Mouse (Mus musculus) adipocyte (in vitro differentiated cells): ENCODE measurements at regions not wholly inside any gene's neighbourhood (a gene's known extent, or its start where the extent isn't known, plus 50 kb on each side); places are given as distances from the start of the nearest gene placed in this dataset.

Source experiments
- DNase-seq: peaks from one replicate; pipeline ENCODE4 v3.0.0-alpha.2; 2016; ENCODE audit warnings: low spot score

GRCm38 (mm10) chr1:95762244-95762643, 94.9 kb upstream of the St8sia4 start:
- peak; percentile 50 for DNase-seq

- DNase-seq, result no peak
Observed at GRCm38 (mm10) chr1:95754071-95754915, 86.9 kb upstream of the St8sia4 start.

GRCm38 (mm10) chr1:95753517-95753916, 86.1 kb upstream of the St8sia4 start:
- no peak for DNase-seq

DNA sequence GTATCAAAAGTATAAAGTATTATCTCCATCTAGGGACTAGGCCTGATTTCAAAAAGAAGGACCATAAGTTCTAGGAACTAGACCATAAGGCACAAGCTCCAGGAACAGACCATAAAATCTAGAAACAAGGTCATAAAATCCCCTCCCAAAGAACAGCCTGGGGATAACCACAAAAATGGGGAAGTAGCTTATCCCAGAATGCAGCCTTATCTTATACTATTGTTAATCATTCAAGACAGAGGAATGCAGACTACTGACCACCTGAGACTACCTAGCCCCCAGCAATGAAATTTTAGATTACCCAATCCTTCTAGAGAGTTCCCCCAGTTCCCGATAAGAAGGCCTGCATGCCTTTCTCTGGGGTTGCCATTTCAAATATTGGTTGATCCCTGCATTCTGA, 81.6 kb upstream of the St8sia4 start:
- DNase-seq, result no peak

GRCm38 (mm10) chr1:95747287-95747686, 79.9 kb upstream of the St8sia4 start:
- no peak for DNase-seq

GRCm38 (mm10) chr1:95744446-95744845, 77.1 kb upstream of the St8sia4 start:
- no peak for DNase-seq

DNA sequence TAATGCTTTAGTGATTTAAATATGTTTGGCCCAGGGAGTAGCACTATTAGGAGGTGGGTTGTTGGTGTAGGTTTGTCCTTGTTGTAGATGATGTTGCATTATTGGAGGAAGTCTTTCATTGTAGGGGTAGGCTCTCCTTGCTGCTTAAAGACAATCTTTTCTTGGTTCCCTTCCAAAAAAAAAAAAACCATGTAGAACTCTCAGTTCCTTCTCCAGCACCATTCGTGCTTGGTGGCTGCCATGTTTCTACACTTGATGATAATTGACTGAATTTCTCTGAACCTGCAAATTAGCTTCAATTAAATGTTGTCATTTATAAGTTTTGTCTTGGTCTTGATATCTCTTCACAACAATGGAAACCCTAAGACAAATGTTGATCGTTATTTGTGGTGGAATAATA, 76.0 kb upstream of the St8sia4 start:
- DNase-seq, result no peak

- DNase-seq, result no peak
Observed at GRCm38 (mm10) chr1:95719449-95719848, 52.1 kb upstream of the St8sia4 start.

DNA sequence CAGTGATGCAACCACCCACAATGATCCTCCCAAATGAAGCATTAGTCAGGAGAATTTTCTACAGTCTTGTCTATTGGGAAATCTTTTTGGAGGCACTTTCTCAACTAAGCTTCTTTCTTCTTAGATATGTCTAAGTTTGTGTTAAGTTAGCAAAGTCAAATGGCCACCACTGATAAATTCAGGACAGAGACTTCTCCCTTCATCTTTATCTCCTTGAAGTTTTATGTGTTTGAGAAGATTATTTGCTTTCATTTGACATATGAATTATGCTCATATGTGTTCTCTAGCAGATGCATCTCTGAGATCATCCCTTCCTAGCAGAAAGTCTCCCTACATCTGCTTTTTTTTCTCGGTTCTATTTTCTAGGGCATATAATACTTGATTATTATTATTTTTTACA, 51.4 kb upstream of the St8sia4 start:
- DNase-seq, result no peak
